Mouse (Mus musculus): ENCODE measurements around the gene Ttll2.
"Not testable (repeated sequence)": the region's sequence is repeated elsewhere in the genome, so short reads cannot be mapped to it uniquely, and the experiment has no call there.

DNA sequence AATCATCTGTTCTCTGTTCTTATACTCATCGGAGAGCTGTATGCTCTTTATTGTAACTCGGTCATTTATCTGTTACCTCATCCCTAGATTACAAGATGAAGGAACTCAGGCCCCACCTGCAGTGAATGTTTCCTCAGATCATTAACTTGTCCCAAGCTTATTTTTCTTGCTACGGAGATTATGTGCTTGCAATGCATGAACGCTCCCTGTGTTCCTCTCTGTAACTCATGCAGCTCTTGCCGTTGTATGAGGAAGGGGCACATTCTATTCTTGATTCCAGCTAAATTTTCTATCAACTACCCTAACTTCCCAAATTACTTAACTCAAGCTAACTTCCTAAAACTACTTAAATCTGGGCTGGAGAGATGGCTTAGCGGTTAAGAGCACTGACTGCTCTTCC, 47.3 kb upstream of the Ttll2 start:
- not testable (repeated sequence) for TF ChIP-seq POLR2A (IDR thresholded peaks at IDR 0.05; ENCODE audit: borderline replicate concordance, low read depth, low read length); CTCF (IDR thresholded peaks at IDR 0.05; ENCODE audit: low read depth, low read length)
